8 mouse cellular contexts compared by ENCODE assay signal in genomic region chr9:37636335-37636734, GRCm38 (mm10). TPM values are rescaled to one million over a fixed set of nuclear protein-coding genes. Genes with fewer than 3 reads are reported as not detected.
DNase-seq lines count a peak whose midpoint lies in the region; ATAC-seq and TF ChIP-seq lines count a peak whose summit lies in the region.

No protein-coding gene starts in this region.

- no peaks in the 10 kb centered on the region for H3K36me3 ChIP-seq in heart, postnatal 0 days (replicated peaks; ENCODE audit: control insufficient read depth, insufficient read depth, low read length)
- no peaks in the 10 kb centered on the region for H3K36me3 ChIP-seq in lung, embryonic 16.5 days (ENCODE audit: control insufficient read depth, insufficient read depth, low read length)

- H3K27me3 ChIP-seq in heart, postnatal 0 days (ENCODE audit: control insufficient read depth, insufficient read depth, low read length) = no peaks in the 10 kb centered on the region
- H3K27me3 ChIP-seq in lung, embryonic 16.5 days (ENCODE audit: control insufficient read depth, insufficient read depth, low read depth, low read length) = no peaks in the 10 kb centered on the region

- no peaks in the 10 kb centered on the region for H3K9me3 ChIP-seq in heart, postnatal 0 days (replicated peaks; ENCODE audit: control insufficient read depth, low read length)
- no peaks in the 10 kb centered on the region for H3K9me3 ChIP-seq in lung, embryonic 16.5 days (ENCODE audit: control insufficient read depth, low read length)

- TF ChIP-seq CTCF in heart, postnatal 0 days (IDR thresholded peaks at IDR 0.05; ENCODE audit: low read depth) = peak; percentile 77

- no peak for ATAC-seq in heart, postnatal 0 days (ENCODE audit: insufficient read depth, low read depth)
- peak; percentile 64 for ATAC-seq in inflammation-experienced regulatory T-cells, adult 6 months
- ATAC-seq in lung, embryonic 16.5 days (ENCODE audit: low read depth) = no peak

- no peak for TF ChIP-seq EP300 in heart, postnatal 0 days (IDR thresholded peaks at IDR 0.05; ENCODE audit: low read depth)

- H3K4me2 ChIP-seq in heart, postnatal 0 days (ENCODE audit: low read depth, low read length) = no peak overlapping the region
- no peak overlapping the region for H3K4me2 ChIP-seq in lung, embryonic 16.5 days (ENCODE audit: low read depth, low read length)

- no peaks in the 10 kb centered on the region for H3K4me1 ChIP-seq in heart, postnatal 0 days (ENCODE audit: control insufficient read depth, insufficient read depth)
- H3K4me1 ChIP-seq in lung, embryonic 16.5 days (replicated peaks; ENCODE audit: control insufficient read depth, insufficient read depth, low read length) = peaks cover 17% of the 10 kb centered on the region; the same call in 1 of the 2 replicates

- WGBS in heart, postnatal 0 days = 11% methylated on average over 7 of the region's 7 CpGs
- WGBS in lung, embryonic 16.5 days = 14% methylated on average over 7 of the region's 7 CpGs

- peak; percentile 32 for DNase-seq in heart, postnatal 0 days (ENCODE audit: low spot score)
- no peak for DNase-seq in heart, postnatal 25 days (ENCODE audit: low spot score)
- peak; percentile 61 to 62 for DNase-seq in B cell, adult 2 months
- DNase-seq in adrenal gland, adult 2 months = peak; percentile 54
- peak; percentile 47 for DNase-seq in embryo, embryonic 9.5 days (ENCODE audit: extremely low spot score)
- peak; percentile 38 to 40 for DNase-seq in right cerebral cortex, postnatal 36 days (ENCODE audit: low spot score in 2 of 2)

- no peak overlapping the region for H3K9ac ChIP-seq in heart, postnatal 0 days (replicated peaks; ENCODE audit: low read depth, low read length)
- no peak overlapping the region for H3K9ac ChIP-seq in lung, embryonic 16.5 days (ENCODE audit: low read length)

- no peak overlapping the region for H3K27ac ChIP-seq in heart, postnatal 0 days (ENCODE audit: low read depth)
- H3K27ac ChIP-seq in lung, embryonic 16.5 days (ENCODE audit: low read length) = peak overlapping the region; percentile 31; the same call in 1 of the 2 replicates

- no peak overlapping the region for H3K4me3 ChIP-seq in heart, postnatal 0 days (ENCODE audit: low read depth, low read length)
- H3K4me3 ChIP-seq in lung, embryonic 16.5 days (ENCODE audit: low read length) = no peak overlapping the region

- intact Hi-C loops in heart, postnatal 25 days (cut with DNase I) = loop anchor here (5.0 kb wide), 1 partner anchor 174 kb away; no protein-coding TSS in a partner anchor

RNA-seq across cellular contexts. Expression of gene Tbrg1, which starts 20.8 kb away (rescaled TPM):
- 73.3 and 86.2 TPM in 2 replicates for total RNA-seq in heart, postnatal 0 days (2014; rRNA removed; ENCODE audit: low replicate concordance)
- polyA plus RNA-seq in heart, postnatal 0 days (2015; fragmentation: Nextera tagmentation; extraction: Ambion mirVana) = 78.3 and 80.5 TPM in 2 replicates
- total RNA-seq in heart, postnatal 25 days (2021) = 10 to 100 TPM; 33.3 to 35.5 TPM
- 10 to 100 TPM; 74.5 to 81.1 TPM for total RNA-seq in adrenal gland, adult 2 months (2021)
- 23.7 and 28.7 TPM in 2 replicates for polyA plus RNA-seq in adrenal gland, adult 2 months (2012; rRNA removed)
- polyA plus RNA-seq in inflammation-experienced regulatory T-cells, adult 6 months (2017; shearing (Covaris generic)) = 100 to 1,000 TPM; 190 to 216 (median 204) TPM
- 134 and 139 TPM in 2 replicates for polyA plus RNA-seq in lung, embryonic 16.5 days (2015; fragmentation: Nextera tagmentation; extraction: Ambion mirVana)

RNA-seq across cellular contexts. Expression of gene Spa17, which starts 22.8 kb away (rescaled TPM):
- total RNA-seq in heart, postnatal 0 days (2014; rRNA removed; ENCODE audit: low replicate concordance) = 13.8 TPM in 1 of 2 replicates, not detected in the other
- polyA plus RNA-seq in heart, postnatal 0 days (2015; fragmentation: Nextera tagmentation; extraction: Ambion mirVana) = 14.0 and 15.7 TPM in 2 replicates
- total RNA-seq in heart, postnatal 25 days (2021) = 1 to 10 TPM; 1.3 to 2.7 TPM
- 1 to 10 TPM; 3.2 to 4.0 TPM for total RNA-seq in adrenal gland, adult 2 months (2021)
- polyA plus RNA-seq in adrenal gland, adult 2 months (2012; rRNA removed) = 0.51 and 1.3 TPM in 2 replicates
- 1 to 10 TPM in 2 of 3 experiments, not detected in 1; 1.2 to 1.4 TPM for polyA plus RNA-seq in inflammation-experienced regulatory T-cells, adult 6 months (2017; shearing (Covaris generic))
- 11.8 and 13.8 TPM in 2 replicates for polyA plus RNA-seq in lung, embryonic 16.5 days (2015; fragmentation: Nextera tagmentation; extraction: Ambion mirVana)

RNA-seq across cellular contexts. Expression of gene Panx3, which starts 32.7 kb away (rescaled TPM):
- not detected in 2 replicates for total RNA-seq in heart, postnatal 0 days (2014; rRNA removed; ENCODE audit: low replicate concordance)
- polyA plus RNA-seq in heart, postnatal 0 days (2015; fragmentation: Nextera tagmentation; extraction: Ambion mirVana) = not detected in 2 replicates
- total RNA-seq in heart, postnatal 25 days (2021) = not detected
- under 1 TPM in 1 of 2 experiments, not detected in 1; 0.20 TPM for total RNA-seq in adrenal gland, adult 2 months (2021)
- 0.10 and 0.46 TPM in 2 replicates for polyA plus RNA-seq in adrenal gland, adult 2 months (2012; rRNA removed)
- polyA plus RNA-seq in inflammation-experienced regulatory T-cells, adult 6 months (2017; shearing (Covaris generic)) = not detected
- 1.0 TPM in 1 of 2 replicates, not detected in the other for polyA plus RNA-seq in lung, embryonic 16.5 days (2015; fragmentation: Nextera tagmentation; extraction: Ambion mirVana)
